Mouse (Mus musculus) lung, adult 2 months (tissue): ENCODE data around the gene Gm20388.

Experiments
- CTCF ChIP-seq: fragments of 200-500 bp; IDR thresholded peaks from 2 replicates; pipeline ENCODE4 v1.5.1; 2011; ENCODE audit warnings: mild to moderate bottlenecking, low read length, control low read depth; ENCODE audit not compliant: insufficient read depth
- POLR2A ChIP-seq: fragments of 200-500 bp; IDR thresholded peaks from 2 replicates; pipeline ENCODE4 v1.6.1; 2011; ENCODE audit warnings: low read depth, mild to moderate bottlenecking, control low read depth, low read length, borderline replicate concordance; ENCODE audit errors: extremely low read depth

DNA sequence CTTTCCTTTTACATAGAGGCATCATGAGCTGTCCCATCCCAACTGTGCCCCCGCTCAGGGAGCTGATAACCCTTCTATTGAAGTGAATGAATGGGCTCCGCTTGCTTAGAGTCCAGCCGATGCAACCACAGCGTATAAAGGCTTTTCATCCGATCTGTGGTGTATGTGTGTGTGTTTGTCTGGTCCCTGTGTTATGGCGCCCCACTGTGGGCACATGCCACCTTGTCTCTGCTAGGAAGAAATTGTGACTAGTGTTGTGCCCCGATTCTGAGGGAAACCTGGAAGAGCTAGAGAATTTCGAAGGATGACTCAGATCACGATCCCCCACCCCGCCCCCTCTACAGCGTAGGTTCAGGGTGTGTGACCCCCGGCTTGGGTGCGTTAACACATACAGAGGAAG is 3442.1 kb downstream of the Gm20388 start:
- TF ChIP-seq POLR2A (no peak), CTCF (peak; percentile 56)
